Mouse (Mus musculus) liver, postnatal 0 days (tissue): ENCODE results near the gene Lrp2.

Source experiments
- CTCF ChIP-seq: sonication (generic); IDR thresholded peaks from 2 replicates; pipeline ENCODE4 v1.5.1; 2016; ENCODE audit warnings: antibody characterized with exemption, low read depth
- EP300 ChIP-seq: IDR thresholded peaks from 2 replicates; pipeline ENCODE4 v1.6.1; 2016; ENCODE audit warnings: antibody characterized with exemption, low read depth, mild to moderate bottlenecking

GRCm38 (mm10) chr2:69612716-69613115 is 26.9 kb upstream of the Lrp2 start:
- no peak for TF ChIP-seq EP300
- no peak for TF ChIP-seq CTCF
